Mouse (Mus musculus) ES-E14 (cell line): ENCODE data around the gene Ppp1r26. TPM values are rescaled to one million over a fixed set of nuclear protein-coding genes. Genes with fewer than 3 reads are reported as not detected.

Source experiments
- DNase-seq: peaks from one replicate; pipeline ENCODE4 v3.0.0-alpha.2; 2013; ENCODE audit warnings: low read depth, low spot score
- H3K27ac ChIP-seq: 2 replicates; pipeline ENCODE4 v1.5.1; 2012; ENCODE audit warnings: low read depth, mild to moderate bottlenecking, low read length, moderate library complexity, mixed read lengths; ENCODE audit not compliant: poor library complexity, insufficient read depth, severe bottlenecking
- H3K36me3 ChIP-seq: 2 replicates; pipeline ENCODE4 v1.6.1; 2012; ENCODE audit warnings: mild to moderate bottlenecking, low read length, moderate library complexity, mixed read lengths; ENCODE audit not compliant: control insufficient read depth, poor library complexity, insufficient read depth, severe bottlenecking
- H3K4me1 ChIP-seq, 2 experiments: fragments of 150-350 bp in 1 of 2; sonication (generic) in 1 of 2; 2 replicates each; pipeline ENCODE4 v1.6.1; 2012; ENCODE audit warnings: low read length in 2 of 2, mild to moderate bottlenecking in 1 of 2, mixed read lengths in 1 of 2; ENCODE audit not compliant: control insufficient read depth in 2 of 2, insufficient read depth in 2 of 2, poor library complexity in 1 of 2
- H3K4me3 ChIP-seq, 2 experiments: fragments of 150-350 bp in 1 of 2; sonication (generic) in 1 of 2; 2 replicates each; pipeline ENCODE4 v1.5.1; 2012; ENCODE audit warnings: low read length in 2 of 2, low read depth in 1 of 2, mild to moderate bottlenecking in 1 of 2, mixed read lengths in 1 of 2; ENCODE audit not compliant: insufficient read depth in 1 of 2, poor library complexity in 1 of 2, severe bottlenecking in 1 of 2
- H3K9ac ChIP-seq: 2 replicates; pipeline ENCODE4 v1.6.1; 2012; ENCODE audit warnings: low read depth, mild to moderate bottlenecking, low read length, mixed read lengths; ENCODE audit not compliant: poor library complexity, insufficient read depth, severe bottlenecking
- H3K9me3 ChIP-seq: fragments of 150-350 bp; sonication (generic); 2 replicates; pipeline ENCODE4 v1.6.1; 2012; ENCODE audit warnings: low read depth, mild to moderate bottlenecking, low read length; ENCODE audit not compliant: control insufficient read depth, insufficient read depth
- CHD2 ChIP-seq: IDR thresholded peaks from 2 replicates; pipeline ENCODE4 v1.6.1; 2014; ENCODE audit warnings: mild to moderate bottlenecking, low read depth, low read length, inconsistent platforms
- HCFC1 ChIP-seq: IDR thresholded peaks from 2 replicates; pipeline ENCODE4 v1.6.1; 2012; ENCODE audit warnings: low read length, inconsistent platforms, borderline replicate concordance; ENCODE audit not compliant: insufficient read depth
- MAFK ChIP-seq: IDR thresholded peaks from 2 replicates; pipeline ENCODE4 v1.6.1; 2014; ENCODE audit warnings: mild to moderate bottlenecking, low read depth, low read length, inconsistent platforms; ENCODE audit not compliant: insufficient read depth
- ZC3H11A ChIP-seq: IDR thresholded peaks from 2 replicates; pipeline ENCODE4 v1.6.1; 2012; ENCODE audit warnings: low read depth, mild to moderate bottlenecking, inconsistent platforms, low read length, borderline replicate concordance
- ZNF384 ChIP-seq: IDR thresholded peaks from 2 replicates; pipeline ENCODE4 v1.6.1; 2012; ENCODE audit warnings: low read depth, low read length, inconsistent platforms
- in situ Hi-C, 2 experiments: fragments of 600-800 bp; cut with MboI; formaldehyde crosslinking; loops; one replicate each; pipeline ENCODE4 v1.15.1; 2025; ENCODE audit warnings: low sequenced_read_pairs in 2 of 2, inconsistent platforms in 1 of 2; ENCODE audit not compliant: unreplicated experiment in 2 of 2
- total RNA-seq: library from RNA; depleted of rRNA; stranded (reverse); fragments of 300-350 nt; gene quantifications from 2 replicates; pipeline ENCODE4 v1.2.3, GENCODE M21; 2012

The Ppp1r26 gene
- total RNA-seq, 1 experiment: 2.5 TPM

DNA sequence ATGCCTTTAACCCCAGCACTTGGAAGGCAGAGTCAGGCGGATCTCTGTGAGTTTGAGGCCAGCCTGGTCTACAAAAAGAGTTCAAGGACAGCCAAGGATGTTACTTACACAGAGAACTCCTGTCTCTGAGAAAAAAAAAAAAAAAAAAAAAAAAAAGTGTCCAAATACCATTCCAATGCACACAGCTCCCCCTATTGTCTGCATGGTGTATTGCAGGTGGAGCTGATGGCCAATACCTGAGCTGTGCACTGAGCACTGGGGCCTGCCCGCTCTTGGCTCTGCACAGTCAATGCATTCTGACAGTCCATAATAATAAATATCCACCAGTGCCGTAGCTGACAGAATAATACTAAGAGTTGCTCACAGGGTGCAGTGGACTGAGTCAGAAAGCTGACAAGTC is 17.3 kb downstream of the Ppp1r26 start:
- in situ Hi-C loops: no loop called here
- peak; percentile 84 for DNase-seq
- Histone ChIP-seq H3K9me3 (no peaks in the 10 kb centered on the region), H3K4me1 (peaks cover 4 to 10% of the 10 kb centered on the region in 2 experiments; a peak in 3 of 4 replicates), H3K27ac (no peak overlapping the region), H3K36me3 (peaks cover 4% of the 10 kb centered on the region; the same call in 1 of the 2 replicates), H3K4me3 (no peak overlapping the region; a peak in 1 of 4 replicates), H3K9ac (no peak overlapping the region)
- peak; percentile 100 for TF ChIP-seq ZNF384
- TF ChIP-seq MAFK: peak; percentile 41; the same call in 1 of the 2 replicates
- peak; percentile 35; the same call in 1 of the 2 replicates for TF ChIP-seq ZC3H11A
- no peak for TF ChIP-seq CHD2
- TF ChIP-seq HCFC1: 0 out of 2 replicates have a peak, but pooled peaks have one; percentile 20

DNA sequence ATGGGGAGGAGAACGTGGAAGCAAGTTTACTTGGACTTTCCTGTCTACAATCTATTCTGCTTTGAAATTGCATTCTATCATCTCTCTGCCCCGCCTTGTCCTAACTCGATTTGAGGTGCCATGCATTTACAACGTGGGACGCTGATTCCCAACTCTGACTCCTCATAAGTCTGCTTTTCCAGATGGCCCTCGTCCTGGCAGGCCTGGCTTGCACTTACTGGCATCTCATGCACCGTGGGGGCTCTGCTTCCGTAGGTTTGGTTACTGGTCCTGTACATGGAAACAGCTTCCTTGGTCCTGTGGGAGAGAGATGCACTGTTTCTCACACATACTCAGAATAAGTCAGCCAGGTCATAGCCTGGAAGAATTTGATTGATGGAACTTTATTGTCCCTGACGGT is 18.3 kb downstream of the Ppp1r26 start:
- Histone ChIP-seq H3K4me3 (no peak overlapping the region), H3K36me3 (peaks cover 13% of the 10 kb centered on the region), H3K9ac (no peak overlapping the region), H3K27ac (no peak overlapping the region), H3K9me3 (no peaks in the 10 kb centered on the region), H3K4me1 (peaks cover 4 to 15% of the 10 kb centered on the region in 2 experiments; a peak in 3 of 4 replicates)
- no peak for TF ChIP-seq ZNF384
- no peak for TF ChIP-seq ZC3H11A
- no peak for TF ChIP-seq CHD2
- no peak for TF ChIP-seq MAFK
- no peak for TF ChIP-seq HCFC1
- in situ Hi-C loops: no loop called here
- DNase-seq: no peak

DNA sequence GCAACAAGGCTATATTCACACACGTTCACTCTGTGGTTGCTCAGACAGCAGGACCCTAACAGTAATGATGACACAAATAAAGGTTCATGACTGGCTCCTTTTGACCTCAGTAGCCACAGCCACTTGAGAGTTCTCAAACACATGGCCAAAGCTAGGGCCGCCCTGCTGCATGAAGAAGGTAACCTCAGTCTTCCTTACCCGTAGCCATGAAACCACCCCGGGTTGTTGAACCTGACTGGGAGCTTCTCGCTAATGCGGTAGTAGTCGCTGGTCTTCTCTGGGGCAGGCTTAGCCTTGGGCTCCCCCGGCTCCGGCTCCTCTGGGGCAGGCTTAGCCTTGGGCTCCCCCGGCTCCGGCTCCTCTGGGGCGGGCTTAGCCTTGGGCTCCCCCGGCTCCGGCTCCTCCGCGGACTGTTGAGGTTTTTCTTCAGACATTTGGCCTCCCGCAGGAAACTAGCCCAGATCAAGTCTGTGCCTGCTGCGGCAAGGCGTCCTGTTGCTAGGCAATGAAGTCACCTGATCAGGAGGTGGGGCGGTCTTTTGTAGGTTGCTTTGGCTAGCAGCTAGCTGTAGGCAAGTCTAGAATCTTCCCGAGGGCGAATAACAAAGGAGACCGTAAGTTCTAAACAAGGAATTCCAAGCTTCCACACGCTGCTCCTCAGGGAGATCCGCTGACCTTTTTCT is 19.4 kb downstream of the Ppp1r26 start, which contains the start of gene 1700007K13Rik:
1700007K13Rik (minus strand) TSS at position 497 of the 683 bp plus-strand sequence.
- TF ChIP-seq ZNF384: no peak
- no peak for TF ChIP-seq CHD2
- no peak for TF ChIP-seq ZC3H11A
- TF ChIP-seq HCFC1: no peak
- TF ChIP-seq MAFK: no peak
- peaks cover 4 to 15% of the 10 kb centered on the region in 2 experiments; a peak in 3 of 4 replicates for H3K4me1 ChIP-seq
- peak; percentile 90 for DNase-seq
- in situ Hi-C loops: no loop called here
- peak within 1 kb of the TSS; percentile 63 to 68 for H3K4me3 ChIP-seq
- no peaks in the 10 kb centered on the region for H3K9me3 ChIP-seq
- peak within 1 kb of the TSS; percentile 64 for H3K9ac ChIP-seq
- peaks cover 14% of the 10 kb centered on the region for H3K36me3 ChIP-seq
- peak within 1 kb of the TSS; percentile 48; the same call in 1 of the 2 replicates for H3K27ac ChIP-seq

DNA sequence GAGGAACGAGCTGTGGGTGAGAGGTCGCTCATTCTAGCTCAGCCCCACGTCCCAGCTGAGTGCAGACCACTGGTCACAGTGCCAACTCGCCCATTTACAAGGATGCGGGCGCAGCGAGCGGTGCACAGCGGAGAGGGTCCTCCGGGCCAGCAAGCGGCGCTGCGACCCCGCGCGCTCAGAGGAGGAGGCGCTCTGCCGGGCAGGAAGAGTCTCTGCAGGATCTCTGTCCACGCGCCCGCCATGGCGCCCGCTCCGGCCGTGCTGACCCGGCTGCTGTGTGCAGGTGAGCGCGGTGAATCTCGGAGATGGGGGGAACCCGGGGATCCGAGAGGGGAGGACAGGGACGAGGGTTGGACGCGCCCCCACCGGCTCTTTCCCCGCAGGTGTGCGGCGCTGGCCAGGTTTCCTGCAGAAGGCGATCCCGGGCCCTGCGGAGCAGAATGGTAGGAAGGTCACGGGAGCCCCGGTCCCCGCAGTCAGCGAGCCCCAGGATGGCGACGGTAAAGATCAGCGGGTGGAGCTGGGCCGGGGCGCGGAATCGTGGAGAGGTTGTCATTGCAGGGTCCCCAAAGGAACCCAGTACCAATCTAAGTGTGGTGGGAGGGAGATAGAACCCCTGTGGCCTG is 21.4 kb downstream of the Ppp1r26 start, which contains the start of gene Mrps2:
Mrps2 (plus strand) TSS at position 207 of the 626 bp plus-strand sequence.
- in situ Hi-C loops: no loop called here
- Histone ChIP-seq H3K27ac (0 out of 2 replicates have a peak within 1 kb of the TSS, but pooled peaks have one; percentile 42), H3K36me3 (peaks cover 17% of the 10 kb centered on the region), H3K4me1 (peaks cover 4 to 17% of the 10 kb centered on the region in 2 experiments; a peak in 3 of 4 replicates), H3K9me3 (no peaks in the 10 kb centered on the region), H3K9ac (peak within 1 kb of the TSS; percentile 96), H3K4me3 (peak within 1 kb of the TSS; percentile 94)
- TF ChIP-seq CHD2 (no peak), ZC3H11A (no peak), ZNF384 (no peak), HCFC1 (peak; percentile 68; the same call in 1 of the 2 replicates), MAFK (no peak)
- DNase-seq: peak; percentile 74
